Comparison of ENCODE assay signal across 10 mouse cellular contexts in the genomic region with DNA sequence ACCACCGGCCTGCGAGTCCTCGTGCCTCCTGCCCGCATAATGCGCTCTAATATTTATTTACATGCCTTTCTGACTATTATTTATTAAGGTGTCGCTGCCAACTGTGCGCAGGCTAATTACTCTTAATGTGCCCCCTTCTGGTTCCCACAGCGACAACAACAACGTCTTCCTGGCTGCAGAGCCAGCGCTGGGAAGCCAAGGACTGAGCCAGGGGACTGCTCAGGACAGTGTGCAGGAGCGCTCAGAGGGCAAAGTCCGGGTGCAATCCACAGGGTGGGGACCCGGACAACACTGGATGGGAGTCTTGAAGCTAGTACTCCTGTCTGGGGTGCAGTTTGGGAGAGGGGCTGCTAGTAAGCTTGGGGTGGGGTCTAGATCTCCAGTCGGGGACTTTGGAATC.
A peak's percentile ranks its signal among the peaks of the same experiment; 100 is the strongest.
DNase-seq lines count a peak whose midpoint lies in the region; ATAC-seq and TF ChIP-seq lines count a peak whose summit lies in the region.
"Had no signal": no experiment of that assay in that cellular context is flagged by ENCODE, and none has a peak within 500 bp of the region (broad histone marks: within the 10 kb centered on the region; RNA-seq: fewer than 3 reads in every experiment).

No protein-coding gene starts in this region.

- 4% methylated on average over 14 of the region's 14 CpGs for WGBS in lung, postnatal 0 days

- H3K27ac ChIP-seq in lung, postnatal 0 days (ENCODE audit: low read length) = no peak overlapping the region

- no peak for TF ChIP-seq EP300 in lung, postnatal 0 days (IDR thresholded peaks at IDR 0.05)

- no peak overlapping the region for H3K9ac ChIP-seq in lung, postnatal 0 days (replicated peaks; ENCODE audit: low read depth)

- H3K36me3 ChIP-seq in lung, postnatal 0 days (ENCODE audit: insufficient read depth, low read length) = no peaks in the 10 kb centered on the region
- H3K36me3 ChIP-seq: G1E had no signal

- no peak for ATAC-seq in lung, postnatal 0 days

- peak; percentile 18 for DNase-seq in retina, embryonic 14.5 days (ENCODE audit: low spot score)
- DNase-seq in retina, postnatal 1 day = no peak
- DNase-seq in kidney, adult 18-20 months = peak; percentile 26
- no peak for DNase-seq in lung, postnatal 0 days (ENCODE audit: low spot score)
- DNase-seq in frontal cortex, postnatal 25 days (ENCODE audit: low spot score in 2 of 2) = no peak
- no peak for DNase-seq in frontal cortex, postnatal 10 days (ENCODE audit: low spot score in 2 of 2)
- no peak for DNase-seq in Muller cell, postnatal 12 days (ENCODE audit: inconsistent ontology term)
- no peak for DNase-seq in heart, adult 9 months (ENCODE audit: low spot score in 2 of 2)
- DNase-seq: liver had no signal

- peak overlapping the region; percentile 34; the same call in 1 of the 2 replicates for H3K4me2 ChIP-seq in lung, postnatal 0 days (replicated peaks; ENCODE audit: low read depth, low read length)

- no peaks in the 10 kb centered on the region for H3K4me1 ChIP-seq in lung, postnatal 0 days (ENCODE audit: insufficient read depth, low read depth, low read length)

- H3K9me3 ChIP-seq in lung, postnatal 0 days (ENCODE audit: low read length) = no peaks in the 10 kb centered on the region

- no peak overlapping the region for H3K4me3 ChIP-seq in lung, postnatal 0 days (ENCODE audit: low read depth, low read length)

- no peak; the same call in 1 of the 2 replicates for TF ChIP-seq CTCF in lung, postnatal 0 days (IDR thresholded peaks at IDR 0.05)

- 0 out of 2 replicates have a peak, but pooled peaks cover 3% of the 10 kb centered on the region for H3K27me3 ChIP-seq in lung, postnatal 0 days (replicated peaks; ENCODE audit: insufficient read depth, low read length)

Comparison
In these comparisons a context has a peak if more than half of its experiments do, and no peak if none do; other contexts are left out.
1. DNase-seq: peak in retina, embryonic 14.5 days (single experiment) and kidney, adult 18-20 months (single experiment); none in retina, postnatal 1 day (single experiment), lung, postnatal 0 days (single experiment), frontal cortex, postnatal 25 days (0 of 2), frontal cortex, postnatal 10 days (0 of 2), Muller cell, postnatal 12 days (single experiment) and heart, adult 9 months (0 of 2).